Mouse (Mus musculus): ENCODE results near the gene Trak1.

The Trak1 gene

DNA sequence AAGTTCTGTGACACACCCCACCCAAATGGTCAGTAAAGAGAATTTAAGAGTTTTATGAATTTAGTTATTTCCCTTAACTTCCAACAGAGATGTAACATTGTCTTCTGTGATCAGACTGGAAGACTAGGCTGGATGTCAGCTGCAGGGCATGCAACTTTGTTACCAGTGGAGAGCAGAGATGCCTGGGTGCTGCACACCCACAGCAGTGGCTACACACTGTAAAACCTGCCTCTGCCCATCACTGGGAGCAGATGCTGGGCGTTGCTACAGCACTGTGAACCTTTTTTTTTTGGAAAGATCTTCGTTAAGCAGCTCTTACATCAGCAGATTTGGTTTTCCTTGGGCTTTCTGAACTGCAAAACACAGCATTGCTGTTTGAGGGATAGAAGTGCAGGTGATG is 97.6 kb downstream of the Trak1 start:
- no peak for DNase-seq (ENCODE audit: low read depth, low spot score)

GRCm38 (mm10) chr9:121395812-121396211 is 98.5 kb downstream of the Trak1 start:
- no peak for DNase-seq (ENCODE audit: low read depth, low spot score)

- DNase-seq (ENCODE audit: low read depth, low spot score) = no peak
Measured at GRCm38 (mm10) chr9:121398100-121398760, 100.9 kb downstream of the Trak1 start.

DNA sequence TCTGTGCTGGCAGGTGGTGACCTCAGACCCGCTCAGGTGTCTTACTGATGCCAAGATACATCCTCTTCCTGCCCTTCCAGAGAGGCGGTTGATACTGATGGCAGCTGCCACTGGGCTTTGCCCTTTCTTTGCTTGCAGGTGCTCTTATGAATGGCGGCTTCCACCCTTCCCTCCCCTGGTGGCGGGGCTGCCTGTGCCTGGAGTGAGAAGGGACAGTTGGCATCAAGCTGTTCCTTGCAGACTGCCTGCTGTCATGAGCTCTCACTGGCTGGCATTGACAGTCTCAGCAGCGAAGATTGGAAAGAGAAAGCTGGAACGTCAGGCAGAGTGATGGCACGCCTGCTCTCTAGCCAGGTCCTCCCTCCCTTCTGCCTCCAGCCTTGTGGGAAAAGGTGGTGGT is 101.5 kb downstream of the Trak1 start:
- no peak for DNase-seq (ENCODE audit: low read depth, low spot score)

DNA sequence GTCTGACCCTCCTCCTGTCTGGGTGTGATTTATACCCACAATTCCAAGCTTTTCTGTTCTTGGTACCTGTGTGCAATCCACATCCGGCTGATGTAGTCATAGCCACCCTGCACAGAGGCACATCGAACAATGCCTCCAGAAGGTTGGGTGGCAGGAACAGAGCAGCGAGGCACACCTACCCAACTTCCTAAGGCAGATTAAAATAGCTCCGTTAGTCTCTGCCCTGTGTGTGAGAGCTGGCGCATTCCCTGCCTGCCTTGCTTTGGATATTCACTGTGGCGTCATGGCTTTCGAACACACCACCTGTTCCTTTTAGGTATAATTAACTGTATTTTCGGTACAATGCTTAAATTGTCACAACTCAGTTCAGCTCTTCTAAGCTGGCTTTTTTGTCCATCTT is 103.3 kb downstream of the Trak1 start:
- no peak for DNase-seq (ENCODE audit: low read depth, low spot score)

DNA sequence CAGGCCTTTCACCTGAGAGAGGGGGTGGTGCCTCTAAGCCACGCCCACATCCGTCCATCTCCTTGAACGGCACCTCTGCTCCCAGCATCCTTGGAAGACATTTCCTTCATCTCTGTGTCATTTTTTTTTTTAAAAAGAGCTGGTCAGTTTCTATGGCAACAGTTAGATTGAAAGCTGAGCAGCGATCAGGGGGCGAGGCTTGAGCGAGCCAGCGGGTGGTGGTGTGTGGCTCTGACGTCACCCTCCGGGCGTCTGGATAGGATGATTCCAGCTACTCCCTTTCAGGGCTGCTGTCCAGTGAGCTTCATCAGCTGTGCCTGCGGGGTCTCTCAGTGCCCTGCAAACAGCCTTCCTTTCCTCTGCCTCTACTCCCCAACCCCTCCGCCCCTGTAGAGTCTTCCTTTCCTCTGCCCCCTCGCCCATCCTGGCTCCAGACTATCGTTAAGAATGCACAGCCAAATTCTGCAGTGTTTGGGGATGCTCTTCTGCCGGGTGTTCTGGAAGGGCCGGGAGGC is 105.9 kb downstream of the Trak1 start:
- DNase-seq (ENCODE audit: low read depth, low spot score) = peak; percentile 62

DNA sequence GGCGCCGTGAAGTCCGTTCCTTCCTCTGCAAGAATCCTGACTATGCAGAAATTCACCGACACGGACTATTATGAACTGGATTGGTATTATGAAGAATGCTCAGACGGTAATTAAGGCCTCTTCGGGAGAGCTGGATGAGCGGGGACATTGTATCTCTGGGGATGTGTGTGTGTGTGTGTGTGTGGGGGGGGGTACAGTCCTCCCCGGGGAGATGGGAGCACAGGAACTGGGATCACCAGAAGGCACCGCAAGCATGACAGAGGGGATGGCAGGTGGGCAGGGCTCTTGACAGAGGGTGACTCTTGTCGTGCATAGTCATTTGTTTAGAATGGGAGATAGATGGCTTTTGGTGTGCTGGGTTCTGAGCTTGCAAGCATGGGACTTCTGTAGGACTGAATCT is 106.4 kb downstream of the Trak1 start:
- DNase-seq (ENCODE audit: low read depth, low spot score) = no peak

GRCm38 (mm10) chr9:121405088-121405681 is 107.9 kb downstream of the Trak1 start:
- no peak for DNase-seq (ENCODE audit: low read depth, low spot score)

DNA sequence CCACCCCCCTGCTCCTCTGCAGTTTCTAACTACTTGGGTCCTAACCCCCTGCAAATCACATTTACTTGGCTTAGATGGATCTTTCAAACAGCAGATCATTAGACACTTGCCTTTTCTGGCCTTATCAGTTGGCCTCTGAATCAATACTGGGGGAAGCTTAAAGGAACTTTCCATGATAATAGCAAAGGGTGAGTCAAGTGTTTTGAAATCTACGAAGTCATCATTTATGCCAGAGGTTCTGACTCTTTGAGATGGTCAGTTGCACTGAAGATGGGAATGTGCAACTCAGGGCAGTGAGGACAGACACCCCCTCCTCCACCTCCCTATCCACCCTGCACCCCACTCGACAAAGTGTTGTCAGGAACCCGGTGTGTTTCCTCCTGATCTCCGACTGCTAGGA is 108.5 kb downstream of the Trak1 start:
- no peak for DNase-seq (ENCODE audit: low read depth, low spot score)

GRCm38 (mm10) chr9:121414237-121414636 is 116.9 kb downstream of the Trak1 start:
- no peak for DNase-seq (ENCODE audit: low read depth, low spot score)

GRCm38 (mm10) chr9:121415626-121416241 is 118.4 kb downstream of the Trak1 start:
- no peak for DNase-seq (ENCODE audit: low read depth, low spot score)

DNA sequence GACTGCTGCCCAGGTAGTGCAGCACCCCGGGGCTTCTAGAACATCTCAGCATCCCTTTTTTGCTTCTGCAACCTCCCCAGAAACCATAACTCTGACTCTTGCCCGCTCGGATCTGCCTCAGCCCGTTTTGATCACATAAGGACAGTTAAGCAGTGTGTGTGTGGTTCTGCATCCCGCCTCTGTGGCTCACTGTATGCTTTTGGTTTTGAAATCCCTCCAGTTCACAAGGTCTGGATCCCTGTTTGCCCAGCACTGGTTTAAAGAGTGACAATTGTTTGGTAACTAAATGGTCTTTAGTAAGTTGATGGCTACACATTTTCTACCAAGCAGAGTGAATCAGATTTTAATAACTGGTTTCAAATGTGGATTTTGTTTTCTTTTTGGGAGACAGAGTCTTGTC is 119.2 kb downstream of the Trak1 start:
- DNase-seq (ENCODE audit: low read depth, low spot score) = no peak

DNA sequence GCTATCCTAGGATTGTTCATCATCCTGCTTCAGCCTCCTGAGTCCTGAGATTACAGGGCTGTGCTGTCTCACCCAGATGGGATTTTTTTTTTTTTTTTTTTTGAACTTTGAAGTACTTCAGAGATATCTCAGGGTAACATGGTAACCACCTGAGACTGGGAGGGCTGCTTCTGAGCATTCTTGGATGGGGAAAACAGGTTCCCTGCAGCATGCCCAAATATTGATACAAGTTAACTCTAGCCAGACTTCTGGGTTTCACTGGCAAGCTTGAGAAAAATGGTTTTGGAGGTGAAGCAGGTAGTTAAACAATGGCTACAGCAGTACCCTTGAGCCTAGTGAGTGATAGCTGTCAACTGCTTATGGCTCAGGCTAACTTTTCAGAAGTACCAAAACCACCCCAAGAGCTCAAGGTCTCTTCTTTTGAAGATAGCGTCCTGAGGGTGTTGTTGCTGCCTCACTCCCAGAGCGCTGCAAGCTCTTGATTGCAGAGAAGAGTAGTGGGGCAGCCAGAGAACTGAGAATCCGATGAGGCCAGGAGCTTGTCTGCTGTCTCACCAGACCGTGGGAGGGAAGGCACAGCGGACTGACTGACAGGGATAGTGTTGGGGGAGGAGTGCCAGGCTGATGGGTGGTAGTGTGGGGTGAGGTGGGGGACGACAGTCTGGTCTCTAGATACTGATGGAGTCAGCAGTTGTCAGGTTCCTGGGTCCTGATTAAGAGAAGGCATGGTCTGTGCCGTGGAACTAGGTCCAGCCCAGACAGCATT is 119.8 kb downstream of the Trak1 start:
- no peak for DNase-seq (ENCODE audit: low read depth, low spot score)

GRCm38 (mm10) chr9:121419011-121419410 is 121.7 kb downstream of the Trak1 start:
- no peak for DNase-seq (ENCODE audit: low read depth, low spot score)

DNA sequence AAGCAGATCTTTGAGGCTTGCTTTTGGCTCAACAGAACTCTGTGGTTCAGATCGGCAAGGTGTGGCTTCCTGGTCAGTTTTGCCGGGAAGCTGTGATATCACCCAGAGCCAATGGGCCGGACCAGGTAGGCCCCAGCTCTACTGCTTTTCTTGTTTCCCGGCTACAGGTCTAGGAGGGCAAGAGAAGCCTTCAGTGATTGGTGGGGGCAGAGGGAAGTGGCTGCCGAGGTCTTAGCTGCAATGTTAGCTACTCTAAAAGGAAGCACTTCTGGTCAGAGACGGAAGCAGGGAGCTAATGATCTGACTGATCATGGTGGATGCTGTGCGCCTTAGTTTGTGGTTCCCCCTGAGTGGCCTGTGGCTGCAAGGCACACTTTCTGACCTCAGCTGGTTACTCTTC is 122.3 kb downstream of the Trak1 start:
- no peak for DNase-seq (ENCODE audit: low read depth, low spot score)

DNA sequence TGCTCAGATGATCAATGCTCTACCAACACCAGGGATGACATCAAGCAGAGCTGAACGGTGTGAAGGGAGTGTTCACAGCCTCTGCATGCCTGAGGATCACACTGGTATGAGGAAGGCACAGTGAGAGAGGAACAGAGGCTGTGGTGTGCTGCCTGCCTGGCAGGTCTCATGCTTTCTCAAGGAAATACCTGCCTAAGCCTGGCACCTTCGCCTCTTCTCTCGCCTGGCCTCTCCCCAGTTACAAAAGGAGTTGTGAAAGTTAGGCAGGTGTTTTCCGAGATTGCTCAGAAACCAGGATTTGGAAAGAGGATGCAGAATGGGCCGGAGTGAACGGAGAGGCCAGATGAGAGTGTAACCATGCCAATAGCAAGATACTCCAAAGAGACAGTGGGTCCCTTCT is 123.5 kb downstream of the Trak1 start:
- no peak for DNase-seq (ENCODE audit: low read depth, low spot score)

GRCm38 (mm10) chr9:121422402-121422801 is 125.1 kb downstream of the Trak1 start:
- DNase-seq (ENCODE audit: low read depth, low spot score) = no peak

- DNase-seq (ENCODE audit: low read depth, low spot score) = no peak
Measured at GRCm38 (mm10) chr9:121423621-121424020, 126.3 kb downstream of the Trak1 start.

DNA sequence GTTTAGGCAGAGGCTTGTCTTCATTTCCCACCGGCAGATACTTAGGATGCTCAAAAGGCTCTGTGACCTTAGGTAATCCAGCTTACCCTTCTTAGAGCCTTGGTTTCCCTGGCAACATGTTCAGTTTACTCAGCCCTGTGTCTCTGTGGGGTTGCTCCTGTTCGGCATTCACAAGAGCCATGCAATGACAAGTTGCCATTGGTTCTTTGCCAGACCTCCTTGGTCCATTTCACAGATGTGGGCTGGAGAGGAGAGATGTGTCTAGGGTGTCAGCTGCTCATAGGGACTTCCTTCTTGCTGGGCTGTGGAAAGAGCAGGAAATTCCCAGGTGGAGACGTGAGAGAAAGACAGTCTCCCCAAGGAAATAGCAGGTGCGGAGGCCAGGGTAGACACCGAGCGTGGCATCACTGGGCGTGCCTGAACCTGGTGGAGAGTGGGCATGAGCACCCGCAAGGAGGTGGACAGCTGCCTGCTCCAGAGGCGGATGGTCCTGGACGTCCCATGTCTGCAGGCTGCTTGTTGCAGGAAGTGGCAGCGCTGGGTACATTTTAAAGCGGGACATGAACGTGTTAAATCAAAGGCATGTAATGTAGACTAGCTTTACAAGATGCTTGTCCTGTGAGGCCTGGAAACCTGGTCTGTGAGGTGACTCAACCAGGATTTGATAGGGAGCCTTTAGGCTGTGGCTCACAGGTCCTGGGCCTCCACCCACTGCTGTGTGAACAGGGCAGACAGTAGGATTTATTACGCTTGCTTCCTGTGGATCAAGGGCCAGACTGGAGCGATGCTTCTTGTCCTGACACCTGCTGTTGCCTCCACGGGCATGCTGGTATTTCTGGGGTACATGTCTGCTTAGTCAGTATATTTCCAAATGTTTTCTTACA is 127.2 kb downstream of the Trak1 start:
- no peak for DNase-seq (ENCODE audit: low read depth, low spot score)

- DNase-seq (ENCODE audit: low read depth, low spot score) = no peak
Measured at GRCm38 (mm10) chr9:121426451-121426850, 129.1 kb downstream of the Trak1 start.

GRCm38 (mm10) chr9:121426902-121427301 is 129.6 kb downstream of the Trak1 start:
- DNase-seq (ENCODE audit: low read depth, low spot score) = no peak
